Mouse (Mus musculus) CH12.LX (cell line): ENCODE data around the gene Lekr1. TPM values are rescaled to one million over a fixed set of nuclear protein-coding genes. Genes with fewer than 3 reads are reported as not detected.

Experiments used
- DNase-seq: peaks from one replicate; pipeline ENCODE4 v3.0.0-alpha.2; 2013; ENCODE audit errors: extremely low read depth
- H3K27ac ChIP-seq: 2 replicates; pipeline ENCODE4 v1.5.1; 2012; ENCODE audit warnings: low read depth, mild to moderate bottlenecking, control low read depth, moderate library complexity; ENCODE audit not compliant: insufficient read depth
- H3K27me3 ChIP-seq: replicated peaks from 2 replicates; pipeline ENCODE3; 2012; ENCODE audit warnings: inconsistent platforms
- H3K36me3 ChIP-seq, 2 experiments: replicated peaks in 1 of 2; 2 replicates each; pipeline versions ENCODE3 to v1.6.1; 2012; ENCODE audit warnings: inconsistent platforms in 1 of 2, low read length in 1 of 2, mild to moderate bottlenecking in 1 of 2, mixed read lengths in 1 of 2, moderate library complexity in 1 of 2; ENCODE audit not compliant: control insufficient read depth in 1 of 2, insufficient read depth in 1 of 2
- H3K4me1 ChIP-seq, 2 experiments: 2 replicates each; pipeline ENCODE4 v1.6.1; 2012; ENCODE audit warnings: inconsistent platforms in 1 of 2, moderate library complexity in 1 of 2; ENCODE audit not compliant: insufficient read depth in 2 of 2, control insufficient read depth in 1 of 2
- H3K4me2 ChIP-seq: 2 replicates; pipeline ENCODE4 v1.6.1; 2012; ENCODE audit warnings: low read depth, mild to moderate bottlenecking, control low read depth; ENCODE audit not compliant: poor library complexity, insufficient read depth, severe bottlenecking
- H3K4me3 ChIP-seq, 3 experiments: fragments of 150-350 bp in 1 of 3; sonication (generic) in 1 of 3; replicated peaks in 1 of 3; 2 replicates each; pipeline versions ENCODE3 to v1.5.1; 2011 to 2012; ENCODE audit warnings: low read depth in 2 of 3, low read length in 2 of 3, mild to moderate bottlenecking in 2 of 3, moderate library complexity in 2 of 3, control low read depth in 1 of 3, improper control_type of control experiment in 1 of 3, inconsistent platforms in 1 of 3, mixed read lengths in 1 of 3; ENCODE audit not compliant: poor library complexity in 1 of 3
- H3K79me2 ChIP-seq: replicated peaks from 2 replicates; pipeline ENCODE4 v1.6.1; 2012; ENCODE audit warnings: mild to moderate bottlenecking, moderate library complexity; ENCODE audit not compliant: control insufficient read depth, poor library complexity, insufficient read depth, severe bottlenecking; ENCODE audit errors: extremely low read depth
- H3K9ac ChIP-seq: 2 replicates; pipeline ENCODE4 v1.6.1; 2012; ENCODE audit warnings: low read depth, mild to moderate bottlenecking, control low read depth, moderate library complexity; ENCODE audit not compliant: insufficient read depth
- H3K9me3 ChIP-seq: replicated peaks from 2 replicates; pipeline ENCODE3; 2012; ENCODE audit warnings: low read length, inconsistent platforms, mixed read lengths
- CHD2 ChIP-seq: IDR thresholded peaks from 2 replicates; pipeline ENCODE4 v1.6.1; 2011; ENCODE audit warnings: low read length, improper control_type of control experiment
- CTCF ChIP-seq, 2 experiments: IDR thresholded peaks in 1 of 2; conservative IDR thresholded peaks in 1 of 2; 2 replicates each; pipeline ENCODE4 v1.5.1; 2011 to 2012; ENCODE audit warnings: low read depth in 2 of 2, low read length in 2 of 2, improper control_type of control experiment in 1 of 2, inconsistent platforms in 1 of 2, mild to moderate bottlenecking in 1 of 2, moderate library complexity in 1 of 2
- EP300 ChIP-seq: IDR thresholded peaks from 2 replicates; pipeline ENCODE4 v1.6.1; 2011; ENCODE audit warnings: low read length, improper control_type of control experiment
- IRF4 ChIP-seq: IDR thresholded peaks from 2 replicates; pipeline ENCODE4 v1.6.1; 2014; ENCODE audit warnings: low read depth, mild to moderate bottlenecking, inconsistent platforms, low read length, improper control_type of control experiment
- JUND ChIP-seq: conservative IDR thresholded peaks from 2 replicates; pipeline ENCODE4 v1.6.1; 2011; ENCODE audit warnings: low read depth, low read length, improper control_type of control experiment
- MAFK ChIP-seq: IDR thresholded peaks from 2 replicates; pipeline ENCODE4 v1.6.1; 2011; ENCODE audit warnings: low read length, improper control_type of control experiment; ENCODE audit not compliant: insufficient replicate concordance
- MXI1 ChIP-seq: IDR thresholded peaks from 2 replicates; pipeline ENCODE4 v1.6.1; 2011; ENCODE audit warnings: mild to moderate bottlenecking, low read depth, low read length, improper control_type of control experiment
- RAD21 ChIP-seq: IDR thresholded peaks from 2 replicates; pipeline ENCODE4 v1.6.1; 2011; ENCODE audit warnings: low read depth, mild to moderate bottlenecking, low read length, improper control_type of control experiment, moderate library complexity
- SMC3 ChIP-seq: IDR thresholded peaks from 2 replicates; pipeline ENCODE4 v1.6.1; 2011; ENCODE audit warnings: low read depth, low read length, improper control_type of control experiment
- TBP ChIP-seq: conservative IDR thresholded peaks from 2 replicates; pipeline ENCODE4 v1.6.1; 2011; ENCODE audit warnings: low read depth, low read length, improper control_type of control experiment
- ZC3H11A ChIP-seq: IDR thresholded peaks from 2 replicates; pipeline ENCODE4 v1.6.1; 2012; ENCODE audit warnings: low read depth, mild to moderate bottlenecking, inconsistent platforms, low read length, improper control_type of control experiment
- ZKSCAN1 ChIP-seq: IDR thresholded peaks from 2 replicates; pipeline ENCODE4 v1.6.1; 2012; ENCODE audit warnings: low read depth, inconsistent platforms, low read length, improper control_type of control experiment, borderline replicate concordance
- dilution Hi-C: fragments of 300-500 bp; cut with MboI; formaldehyde crosslinking; loops from 2 replicates; pipeline ENCODE4 v1.14.3; 2020; ENCODE audit warnings: low sequenced_read_pairs; ENCODE audit not compliant: extremely low pct_unique_long_range_greater_than_20kb, extremely low pct_ligation_motif_present
- in situ Hi-C: fragments of 300-500 bp; cut with MboI; formaldehyde crosslinking; loops from 3 replicates; pipeline ENCODE4 v1.14.3; 2019; ENCODE audit warnings: low sequenced_read_pairs, low pct_ligation_motif_present, low pct_unique_long_range_greater_than_20kb, mixed read lengths
- polyA plus RNA-seq: library from polyadenylated mRNA; unstranded; fragments of >175 nt; gene quantifications from 2 replicates; pipeline ENCODE4 v1.2.1, GENCODE M21; 2012; ENCODE audit warnings: low read depth; ENCODE audit not compliant: insufficient read length
- total RNA-seq, 2 experiments: library from RNA; depleted of rRNA; stranded (reverse); fragments of 300-350 nt in 1 of 2; fragments of >200 nt in 1 of 2; gene quantifications; 2 replicates each; pipeline ENCODE4 v1.2.3; 2012 to 2014

Lekr1 gene
- total and polyA plus RNA-seq, 3 experiments = 0.17 to 1.4 (median 0.47) TPM

DNA sequence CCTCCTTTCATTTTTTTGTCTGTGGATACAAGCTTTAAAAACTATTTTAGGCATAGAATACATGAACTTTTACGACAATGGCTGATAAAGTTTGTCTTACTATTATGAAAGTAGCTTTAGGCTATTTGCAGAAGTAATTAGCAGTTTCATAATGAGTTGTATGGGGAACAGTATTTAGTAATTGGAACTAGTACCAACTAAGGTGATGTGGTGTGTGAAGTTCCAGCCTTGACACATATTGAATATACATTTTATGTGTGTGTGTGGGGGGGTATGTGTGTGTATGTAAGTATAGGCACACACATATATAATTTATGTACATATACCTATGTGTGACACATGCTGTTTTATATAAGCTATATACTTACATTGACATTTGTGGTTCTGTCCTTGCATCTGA is 14.6 kb downstream of the Lekr1 start:
- Histone ChIP-seq H3K4me2 (no peak overlapping the region), H3K27me3 (no peaks in the 10 kb centered on the region), H3K9me3 (no peaks in the 10 kb centered on the region), H3K4me1 (peaks cover 6 to 15% of the 10 kb centered on the region in 2 experiments; a peak in 3 of 4 replicates), H3K4me3 (no peak overlapping the region), H3K9ac (no peak overlapping the region), H3K27ac (no peak overlapping the region), H3K36me3 (no peaks in the 10 kb centered on the region), H3K79me2 (no peaks in the 10 kb centered on the region)
- dilution Hi-C loops = no loop called here
- DNase-seq = no peak
- TF ChIP-seq MAFK = no peak
- TF ChIP-seq JUND = peak; percentile 53; the same call in 1 of the 2 replicates
- TF ChIP-seq EP300 = 0 out of 2 replicates have a peak, but pooled peaks have one; percentile 30
- no peak for TF ChIP-seq MXI1
- TF ChIP-seq TBP = no peak
- in situ Hi-C loops = no loop called here

DNA sequence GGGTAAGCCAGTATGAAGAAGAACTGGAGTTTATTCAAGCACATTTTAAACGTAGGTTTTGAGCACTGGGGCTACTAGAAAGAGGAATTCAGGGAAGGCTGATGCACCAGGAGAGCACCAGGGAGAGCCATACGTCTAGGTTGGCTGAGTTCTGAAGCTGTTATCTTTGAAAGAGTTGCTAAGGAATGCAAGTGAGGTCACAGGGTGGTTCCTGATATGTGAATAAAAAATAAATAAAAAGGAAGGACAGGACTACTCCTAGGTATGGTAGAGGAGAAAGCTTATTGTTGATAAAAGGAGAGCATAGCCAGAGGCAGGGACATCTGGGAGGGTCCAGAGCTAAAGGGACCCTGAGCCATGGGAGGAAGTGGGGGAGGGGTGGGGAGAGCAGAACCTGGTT is 23.7 kb downstream of the Lekr1 start:
- H3K4me1 ChIP-seq = no peaks in the 10 kb centered on the region
- no peaks in the 10 kb centered on the region for H3K9me3 ChIP-seq
- no peak for TF ChIP-seq ZKSCAN1
- no peaks in the 10 kb centered on the region for H3K27me3 ChIP-seq
- H3K4me3 ChIP-seq = no peak overlapping the region
- no peak overlapping the region for H3K27ac ChIP-seq
- DNase-seq = no peak
- no peaks in the 10 kb centered on the region for H3K36me3 ChIP-seq
- in situ Hi-C loops (loop anchor here (10.0 kb wide), 1 partner anchor 245 kb away; no protein-coding TSS in a partner anchor), dilution Hi-C loops (no loop called here)
- no peaks in the 10 kb centered on the region for H3K79me2 ChIP-seq
- H3K9ac ChIP-seq = no peak overlapping the region
- no peak overlapping the region for H3K4me2 ChIP-seq

DNA sequence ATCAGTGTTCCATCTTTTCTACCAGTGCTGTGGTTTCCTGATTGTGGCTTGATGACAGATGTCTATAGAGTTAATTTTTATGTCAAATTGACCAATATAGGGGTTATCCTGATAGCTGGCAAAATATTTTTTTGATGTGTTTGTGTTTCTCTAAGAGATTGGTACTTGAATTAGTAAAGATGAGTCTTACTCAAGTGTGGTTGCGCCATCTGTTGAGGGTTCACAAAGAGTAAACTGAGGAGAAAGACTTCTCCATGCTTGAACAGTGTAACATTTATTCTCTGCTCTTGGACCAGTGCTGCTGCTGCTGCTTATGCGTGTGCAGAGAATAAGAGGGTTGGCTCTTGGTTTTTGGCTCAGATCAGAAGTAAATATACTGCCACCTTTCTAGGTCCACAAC is 24.8 kb downstream of the Lekr1 start:
- in situ Hi-C loops (loop anchor here (10.0 kb wide), 1 partner anchor 244 kb away; no protein-coding TSS in a partner anchor), dilution Hi-C loops (no loop called here)
- Histone ChIP-seq H3K27me3 (no peaks in the 10 kb centered on the region), H3K9me3 (no peaks in the 10 kb centered on the region), H3K27ac (no peak overlapping the region), H3K4me3 (no peak overlapping the region), H3K36me3 (no peaks in the 10 kb centered on the region), H3K4me2 (no peak overlapping the region), H3K4me1 (no peaks in the 10 kb centered on the region), H3K9ac (no peak overlapping the region), H3K79me2 (no peaks in the 10 kb centered on the region)
- TF ChIP-seq CHD2 = no peak
- TF ChIP-seq EP300 = no peak
- TF ChIP-seq RAD21 = peak; percentile 71
- peak in 1 of 2 experiments; percentile 61; a peak in 2 of 4 replicates for TF ChIP-seq CTCF (conservative IDR thresholded peaks at IDR 0.05 in 1 of 2, IDR thresholded peaks at IDR 0.05 in 1 of 2; ENCODE audit: low read depth in 2 of 2, low read length in 2 of 2)
- peak; percentile 21; the same call in 1 of the 2 replicates for TF ChIP-seq ZC3H11A
- TF ChIP-seq IRF4 = peak; percentile 24; the same call in 1 of the 2 replicates
- TF ChIP-seq SMC3 = peak; percentile 69
- no peak for DNase-seq
